Mouse (Mus musculus): ENCODE measurements around the gene Tm2d1. TPM values are rescaled to one million over a fixed set of nuclear protein-coding genes. Genes with fewer than 3 reads are reported as not detected.

Gene Tm2d1
- polyA plus RNA-seq, 1 experiment from 2014 or later = 104 TPM

DNA sequence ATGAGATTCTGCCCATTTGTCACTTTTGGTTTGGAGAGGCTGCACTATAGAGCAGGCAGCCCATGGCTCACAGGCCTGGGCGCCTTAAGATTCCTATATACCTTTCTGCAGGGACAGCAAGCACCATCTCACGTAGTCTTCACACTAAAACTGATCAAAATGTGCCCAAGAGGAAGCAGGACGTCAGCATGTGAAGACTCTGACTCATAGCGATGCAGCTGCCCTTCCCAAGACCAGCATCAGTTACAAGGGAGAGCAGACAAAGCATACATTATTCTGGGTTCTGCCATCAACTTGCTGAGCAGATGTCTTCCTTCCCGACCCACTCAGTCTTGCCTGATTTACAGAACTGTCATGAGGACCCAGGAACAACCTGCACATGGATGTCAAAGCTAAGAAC is 45.9 kb downstream of the Tm2d1 start:
- Histone ChIP-seq H3K9me3 (ENCODE audit: control insufficient read depth, low read length) (no peaks in the 10 kb centered on the region), H3K27ac (ENCODE audit: low read length) (no peak overlapping the region), H3K27me3 (ENCODE audit: control insufficient read depth, insufficient read depth, low read depth, low read length) (no peaks in the 10 kb centered on the region), H3K9ac (ENCODE audit: low read length) (no peak overlapping the region), H3K4me2 (ENCODE audit: low read depth, low read length) (no peak overlapping the region), H3K4me1 (replicated peaks; ENCODE audit: control insufficient read depth, insufficient read depth, low read length) (no peaks in the 10 kb centered on the region), H3K36me3 (ENCODE audit: control insufficient read depth, insufficient read depth, low read length) (no peaks in the 10 kb centered on the region), H3K4me3 (ENCODE audit: low read length) (no peak overlapping the region)
- ATAC-seq (ENCODE audit: low read depth) = no peak
- WGBS = 49% methylated on average over 5 of the region's 5 CpGs

DNA sequence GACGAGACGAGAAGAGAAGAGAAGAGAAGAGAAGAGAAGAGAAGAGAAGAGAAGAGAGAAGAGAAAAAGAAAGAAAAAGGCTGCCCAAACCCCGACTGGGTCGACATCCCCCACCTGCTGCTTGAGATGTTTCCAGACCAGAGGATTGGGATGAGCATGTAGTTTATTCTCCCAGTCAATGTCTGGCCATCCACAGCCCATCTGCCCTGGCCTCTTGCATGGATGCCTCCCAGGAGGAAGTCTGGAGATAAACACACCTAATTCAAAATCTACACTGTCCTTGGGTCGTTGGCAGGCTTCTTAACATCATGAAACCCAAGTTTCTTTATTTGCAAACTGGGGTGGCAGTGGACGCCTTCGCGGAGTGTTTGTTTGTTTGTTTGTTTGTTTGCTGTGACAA is 47.4 kb downstream of the Tm2d1 start:
- H3K4me2 ChIP-seq (ENCODE audit: low read depth, low read length) = no peak overlapping the region
- H3K27me3 ChIP-seq (ENCODE audit: control insufficient read depth, insufficient read depth, low read depth, low read length) = no peaks in the 10 kb centered on the region
- H3K9me3 ChIP-seq (ENCODE audit: control insufficient read depth, low read length) = no peaks in the 10 kb centered on the region
- no peak for ATAC-seq (ENCODE audit: low read depth)
- H3K4me1 ChIP-seq (replicated peaks; ENCODE audit: control insufficient read depth, insufficient read depth, low read length) = no peaks in the 10 kb centered on the region
- no peak overlapping the region for H3K27ac ChIP-seq (ENCODE audit: low read length)
- 68% methylated on average over 8 of the region's 8 CpGs for WGBS
- H3K4me3 ChIP-seq (ENCODE audit: low read length) = no peak overlapping the region
- H3K36me3 ChIP-seq (ENCODE audit: control insufficient read depth, insufficient read depth, low read length) = no peaks in the 10 kb centered on the region
- no peak overlapping the region for H3K9ac ChIP-seq (ENCODE audit: low read length)

DNA sequence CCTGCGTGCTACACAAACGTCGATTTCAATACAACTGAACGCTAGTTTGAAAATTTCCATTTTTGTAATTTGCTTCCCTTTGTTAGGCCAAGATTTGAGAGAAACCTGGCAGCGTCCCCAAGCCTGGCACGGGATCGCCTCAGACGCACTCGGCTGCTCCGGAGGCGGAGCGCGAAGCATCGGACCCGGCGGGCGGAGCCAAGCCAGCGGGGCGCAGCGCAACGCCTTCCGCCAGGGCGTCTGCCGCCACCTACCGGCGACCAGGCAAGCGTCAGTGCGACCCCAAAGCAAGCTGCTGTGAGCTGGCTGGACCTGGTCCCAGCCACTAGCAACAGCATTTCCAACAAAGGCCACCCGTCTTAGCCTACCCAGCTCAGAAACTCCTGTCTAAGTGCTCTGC is 60.9 kb downstream of the Tm2d1 start:
- Histone ChIP-seq H3K36me3 (ENCODE audit: control insufficient read depth, insufficient read depth, low read length) (no peaks in the 10 kb centered on the region), H3K9me3 (ENCODE audit: control insufficient read depth, low read length) (peaks cover 5% of the 10 kb centered on the region), H3K4me1 (replicated peaks; ENCODE audit: control insufficient read depth, insufficient read depth, low read length) (peaks cover 13% of the 10 kb centered on the region; the same call in 1 of the 2 replicates), H3K27ac (ENCODE audit: low read length) (peak overlapping the region; percentile 92), H3K9ac (ENCODE audit: low read length) (peak overlapping the region; percentile 67), H3K4me2 (ENCODE audit: low read depth, low read length) (peak overlapping the region; percentile 79), H3K27me3 (ENCODE audit: control insufficient read depth, insufficient read depth, low read depth, low read length) (no peaks in the 10 kb centered on the region), H3K4me3 (ENCODE audit: low read length) (peak overlapping the region; percentile 45)
- peak; percentile 94 for ATAC-seq (ENCODE audit: low read depth)
- WGBS = under 1% methylated on average over 27 of the region's 29 CpGs

DNA sequence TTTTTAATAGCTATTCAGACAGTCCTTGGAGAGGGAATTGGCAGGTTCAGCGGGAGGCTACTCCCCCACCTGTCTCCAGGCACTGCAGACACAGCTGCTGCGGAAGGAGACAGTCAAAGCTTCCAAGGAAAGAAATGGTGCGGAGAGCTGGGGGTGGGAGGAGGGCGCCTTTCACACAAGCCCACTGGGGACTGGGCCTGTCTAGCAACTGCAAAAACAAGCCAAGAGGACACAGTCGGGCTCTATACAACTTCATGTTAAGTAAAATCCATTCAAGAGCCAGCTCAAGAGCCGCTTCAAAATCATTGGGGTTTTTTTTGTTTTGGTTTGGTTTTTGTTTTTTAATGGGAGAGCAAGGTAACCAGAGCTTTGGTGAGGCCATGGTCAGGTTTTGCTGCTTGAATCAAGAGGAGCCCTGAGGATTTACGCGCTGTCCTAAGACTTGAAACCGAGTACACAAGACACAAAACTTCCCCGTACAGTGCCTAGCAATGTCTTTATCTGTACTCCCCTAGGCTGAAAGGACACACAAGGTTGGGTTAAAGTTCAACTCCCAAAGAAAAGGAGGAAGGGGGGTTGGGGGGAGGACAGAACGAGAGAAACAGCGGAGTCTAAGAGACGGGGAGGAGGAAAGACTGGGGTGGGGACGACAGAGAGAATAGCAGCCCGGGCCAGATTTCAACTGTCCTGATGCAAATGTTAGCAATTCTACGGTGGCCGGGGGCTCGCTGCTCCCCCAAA is 61.6 kb downstream of the Tm2d1 start:
- Histone ChIP-seq H3K4me3 (ENCODE audit: low read length) (peak overlapping the region; percentile 45), H3K9ac (ENCODE audit: low read length) (peak overlapping the region; percentile 67), H3K36me3 (ENCODE audit: control insufficient read depth, insufficient read depth, low read length) (no peaks in the 10 kb centered on the region), H3K4me1 (replicated peaks; ENCODE audit: control insufficient read depth, insufficient read depth, low read length) (peaks cover 13% of the 10 kb centered on the region; the same call in 1 of the 2 replicates), H3K4me2 (ENCODE audit: low read depth, low read length) (peak overlapping the region; percentile 79), H3K27me3 (ENCODE audit: control insufficient read depth, insufficient read depth, low read depth, low read length) (no peaks in the 10 kb centered on the region), H3K9me3 (ENCODE audit: control insufficient read depth, low read length) (peaks cover 5% of the 10 kb centered on the region), H3K27ac (ENCODE audit: low read length) (peak overlapping the region; percentile 92)
- ATAC-seq (ENCODE audit: low read depth) = peak; percentile 53
- 9% methylated on average over 18 of the region's 18 CpGs for WGBS

DNA sequence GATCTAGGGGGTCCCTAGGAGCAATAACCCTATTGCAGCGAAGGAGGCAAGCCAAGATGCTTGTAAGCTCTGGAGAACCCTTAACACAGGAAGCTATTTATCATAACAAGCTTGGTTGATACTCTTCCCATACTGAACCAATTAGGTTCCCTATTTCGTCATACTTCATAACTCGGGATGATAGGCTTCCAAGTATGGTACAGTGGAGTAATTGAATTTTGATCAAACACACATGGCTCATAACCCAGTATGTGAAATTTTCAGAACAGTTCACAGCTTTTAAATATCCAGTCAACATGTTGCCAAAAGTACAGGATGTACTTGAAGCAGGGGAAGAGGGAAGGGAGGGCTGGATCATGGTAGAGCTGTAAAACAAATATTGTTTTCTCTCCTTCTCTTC is 64.3 kb downstream of the Tm2d1 start:
- ATAC-seq (ENCODE audit: low read depth) = peak; percentile 71
- Histone ChIP-seq H3K36me3 (ENCODE audit: control insufficient read depth, insufficient read depth, low read length) (no peaks in the 10 kb centered on the region), H3K9ac (ENCODE audit: low read length) (no peak overlapping the region), H3K9me3 (ENCODE audit: control insufficient read depth, low read length) (no peaks in the 10 kb centered on the region), H3K27ac (ENCODE audit: low read length) (peak overlapping the region; percentile 58; the same call in 1 of the 2 replicates), H3K4me2 (ENCODE audit: low read depth, low read length) (no peak overlapping the region), H3K4me1 (replicated peaks; ENCODE audit: control insufficient read depth, insufficient read depth, low read length) (peaks cover 13% of the 10 kb centered on the region; the same call in 1 of the 2 replicates), H3K27me3 (ENCODE audit: control insufficient read depth, insufficient read depth, low read depth, low read length) (no peaks in the 10 kb centered on the region), H3K4me3 (ENCODE audit: low read length) (no peak overlapping the region)
- 27% methylated on average over 3 of the region's 3 CpGs for WGBS

DNA sequence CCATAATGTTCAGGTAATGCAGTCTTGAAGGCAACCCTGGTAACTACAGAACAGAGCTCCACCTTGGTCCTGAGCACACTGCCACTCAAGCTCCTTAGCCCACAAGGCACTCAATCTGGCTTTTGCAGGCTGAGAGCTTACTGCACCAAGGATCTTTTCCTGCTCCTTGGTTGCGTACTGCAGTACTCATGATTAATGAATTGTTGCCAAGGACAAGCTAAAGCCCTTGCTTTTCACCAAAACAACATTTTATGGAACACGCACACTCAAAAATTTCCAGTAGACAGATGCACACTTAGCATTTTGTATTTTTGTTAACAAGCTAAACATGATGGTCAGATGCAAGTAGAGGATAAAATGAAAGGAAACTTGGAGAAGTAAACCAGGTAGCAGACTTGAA is 66.0 kb downstream of the Tm2d1 start:
- peaks cover 11% of the 10 kb centered on the region; the same call in 1 of the 2 replicates for H3K4me1 ChIP-seq (replicated peaks; ENCODE audit: control insufficient read depth, insufficient read depth, low read length)
- no peak overlapping the region for H3K9ac ChIP-seq (ENCODE audit: low read length)
- H3K4me3 ChIP-seq (ENCODE audit: low read length) = no peak overlapping the region
- H3K27me3 ChIP-seq (ENCODE audit: control insufficient read depth, insufficient read depth, low read depth, low read length) = no peaks in the 10 kb centered on the region
- no peaks in the 10 kb centered on the region for H3K9me3 ChIP-seq (ENCODE audit: control insufficient read depth, low read length)
- ATAC-seq (ENCODE audit: low read depth) = no peak
- H3K27ac ChIP-seq (ENCODE audit: low read length) = no peak overlapping the region
- H3K36me3 ChIP-seq (ENCODE audit: control insufficient read depth, insufficient read depth, low read length) = no peaks in the 10 kb centered on the region
- 78% methylated on average over 2 of the region's 2 CpGs for WGBS
- H3K4me2 ChIP-seq (ENCODE audit: low read depth, low read length) = no peak overlapping the region

Other genes starting within 250 kb of the Tm2d1 start
- 21.2 and 26.5 TPM in 2 replicates for gene Patj, start 12.5 kb upstream of the Tm2d1 start, polyA plus RNA-seq (2015; fragmentation: Nextera tagmentation; extraction: Ambion mirVana)